In genomic region chr5:123773441-123773840, GRCm38 (mm10) we compare ENCODE assay signal across 21 mouse cellular contexts. TPM values are rescaled to one million over a fixed set of nuclear protein-coding genes. Genes with fewer than 3 reads are reported as not detected.
DNase-seq lines count a peak whose midpoint lies in the region; ATAC-seq lines count a peak whose summit lies in the region.
"Had no signal": no experiment of that assay in that cellular context is flagged by ENCODE, and none has a peak within 500 bp of the region (broad histone marks: within the 10 kb centered on the region; RNA-seq: fewer than 3 reads in every experiment).

No protein-coding gene starts in this region.

- DNase-seq in A20 (ENCODE audit: low read depth, low spot score) = peak; percentile 65
- peak; percentile 37 to 43 for DNase-seq in B cell, adult 2 months
- DNase-seq in left cerebral cortex, postnatal 25 days (ENCODE audit: low spot score in 2 of 2) = no peak
- DNase-seq: adrenal gland, adult 8-10 months; adrenal gland, postnatal 14 days; adrenal gland, postnatal 36 days; cerebellum, adult 11-12 months; cerebellum, adult 2 months; cerebellum, adult 9-10 months; cerebellum, postnatal 10 days; cerebellum, postnatal 25 days had no signal

- no peak overlapping the region for H3K27ac ChIP-seq in forebrain, embryonic 13.5 days
- H3K27ac ChIP-seq in midbrain, embryonic 16.5 days (ENCODE audit: low read length) = no peak overlapping the region
- H3K27ac ChIP-seq: embryonic facial prominence, embryonic 10.5 days; embryonic facial prominence, embryonic 12.5 days had no signal

- no peak overlapping the region for H3K9ac ChIP-seq in forebrain, embryonic 13.5 days
- H3K9ac ChIP-seq in midbrain, embryonic 16.5 days (ENCODE audit: low read depth, low read length) = no peak overlapping the region
- H3K9ac ChIP-seq: embryonic facial prominence, embryonic 12.5 days had no signal

- H3K27me3 ChIP-seq in forebrain, embryonic 13.5 days = no peaks in the 10 kb centered on the region
- H3K27me3 ChIP-seq in midbrain, embryonic 16.5 days (ENCODE audit: control insufficient read depth, insufficient read depth, low read depth, low read length) = no peaks in the 10 kb centered on the region
- H3K27me3 ChIP-seq: embryonic facial prominence, embryonic 12.5 days; Patski had no signal

- no peak overlapping the region for H3K4me2 ChIP-seq in forebrain, embryonic 13.5 days
- H3K4me2 ChIP-seq in midbrain, embryonic 16.5 days (ENCODE audit: low read length) = no peak overlapping the region
- H3K4me2 ChIP-seq: embryonic facial prominence, embryonic 12.5 days had no signal

- 95% methylated on average over 9 of the region's 9 CpGs for WGBS in forebrain, embryonic 13.5 days
- 94% methylated on average over 9 of the region's 9 CpGs for WGBS in midbrain, embryonic 16.5 days

- ATAC-seq in neutrophil, adult 5-6 weeks (ENCODE audit: extremely low read depth, insufficient number of reproducible peaks, low FRiP score, poor library complexity, severe bottlenecking) = 0 out of 2 replicates have a peak, but pooled peaks have one; percentile 36
- ATAC-seq in forebrain, embryonic 13.5 days = no peak
- no peak for ATAC-seq in midbrain, embryonic 16.5 days
- ATAC-seq: activated CD4-positive, CD25-positive, alpha-beta regulatory T cell, adult 4 months; forebrain, embryonic 14.5 days; forebrain, embryonic 16.5 days; Patski had no signal

- no peaks in the 10 kb centered on the region for H3K9me3 ChIP-seq in forebrain, embryonic 13.5 days (replicated peaks)
- H3K9me3 ChIP-seq in midbrain, embryonic 16.5 days (replicated peaks; ENCODE audit: control insufficient read depth, low read length, poor library complexity, severe bottlenecking) = no peaks in the 10 kb centered on the region
- H3K9me3 ChIP-seq: embryonic facial prominence, embryonic 10.5 days; embryonic facial prominence, embryonic 12.5 days; G1E had no signal

- H3K4me1 ChIP-seq in forebrain, embryonic 13.5 days = no peaks in the 10 kb centered on the region
- H3K4me1 ChIP-seq in midbrain, embryonic 16.5 days (ENCODE audit: control insufficient read depth, insufficient read depth, low read length) = no peaks in the 10 kb centered on the region
- H3K4me1 ChIP-seq: embryonic facial prominence, embryonic 10.5 days; embryonic facial prominence, embryonic 12.5 days had no signal

- peaks cover 78% of the 10 kb centered on the region for H3K36me3 ChIP-seq in forebrain, embryonic 13.5 days (ENCODE audit: poor library complexity, severe bottlenecking)
- no peaks in the 10 kb centered on the region for H3K36me3 ChIP-seq in midbrain, embryonic 16.5 days (ENCODE audit: control insufficient read depth, insufficient read depth, low read length)

- no peak overlapping the region for H3K4me3 ChIP-seq in forebrain, embryonic 13.5 days
- no peak overlapping the region for H3K4me3 ChIP-seq in midbrain, embryonic 16.5 days (ENCODE audit: low read depth, low read length)
- H3K4me3 ChIP-seq: embryonic facial prominence, embryonic 10.5 days; embryonic facial prominence, embryonic 12.5 days had no signal

- intact Hi-C loops in left cerebral cortex, postnatal 25 days (cut with DNase I) = no loop called here

RNA-seq across cellular contexts. Expression of gene Kntc1, which starts 23.9 kb away (rescaled TPM):
- total RNA-seq in neutrophil, adult 5-6 weeks (2017) = 0.12 TPM in 1 of 2 replicates, not detected in the other
- 28.1 and 28.3 TPM in 2 replicates for polyA plus RNA-seq in forebrain, embryonic 13.5 days (2015; fragmentation: Nextera tagmentation; extraction: Ambion mirVana)
- polyA plus RNA-seq in midbrain, embryonic 16.5 days (2015; fragmentation: Nextera tagmentation; extraction: Ambion mirVana) = 2.8 and 3.1 TPM in 2 replicates
- 1 to 10 TPM in 1 of 2 experiments, under 1 TPM in 1; 0.83 to 1.3 TPM for total RNA-seq in left cerebral cortex, postnatal 25 days (2021)

RNA-seq across cellular contexts. Expression of gene Rsrc2, which starts 24.2 kb away (rescaled TPM):
- 384 and 420 TPM in 2 replicates for total RNA-seq in neutrophil, adult 5-6 weeks (2017)
- polyA plus RNA-seq in forebrain, embryonic 13.5 days (2015; fragmentation: Nextera tagmentation; extraction: Ambion mirVana) = 167 and 172 TPM in 2 replicates
- polyA plus RNA-seq in midbrain, embryonic 16.5 days (2015; fragmentation: Nextera tagmentation; extraction: Ambion mirVana) = 124 and 134 TPM in 2 replicates
- 10 to 100 TPM; 78.6 to 87.1 TPM for total RNA-seq in left cerebral cortex, postnatal 25 days (2021)

RNA-seq across cellular contexts. Expression of gene Zcchc8, which starts 52.5 kb away (rescaled TPM):
- total RNA-seq in neutrophil, adult 5-6 weeks (2017) = 78.0 and 87.7 TPM in 2 replicates
- polyA plus RNA-seq in forebrain, embryonic 13.5 days (2015; fragmentation: Nextera tagmentation; extraction: Ambion mirVana) = 85.1 and 97.4 TPM in 2 replicates
- 70.5 and 76.7 TPM in 2 replicates for polyA plus RNA-seq in midbrain, embryonic 16.5 days (2015; fragmentation: Nextera tagmentation; extraction: Ambion mirVana)
- 10 to 100 TPM; 37.4 to 50.3 TPM for total RNA-seq in left cerebral cortex, postnatal 25 days (2021)

Comparison
In these comparisons a context has a peak if more than half of its experiments do, and no peak if none do; other contexts are left out.
1. DNase-seq: peak in A20 (single experiment) and B cell, adult 2 months (2 of 2); none in left cerebral cortex, postnatal 25 days (0 of 2).